Mouse (Mus musculus): ENCODE measurements around the gene B230104I21Rik.

Gene B230104I21Rik

GRCm38 (mm10) chr4:154335761-154336160 lies at the start of gene B230104I21Rik:
Gene B230104I21Rik (plus strand): TSS chr4:154336127.
- DNase-seq (ENCODE audit: extremely low spot score), result no peak

DNA sequence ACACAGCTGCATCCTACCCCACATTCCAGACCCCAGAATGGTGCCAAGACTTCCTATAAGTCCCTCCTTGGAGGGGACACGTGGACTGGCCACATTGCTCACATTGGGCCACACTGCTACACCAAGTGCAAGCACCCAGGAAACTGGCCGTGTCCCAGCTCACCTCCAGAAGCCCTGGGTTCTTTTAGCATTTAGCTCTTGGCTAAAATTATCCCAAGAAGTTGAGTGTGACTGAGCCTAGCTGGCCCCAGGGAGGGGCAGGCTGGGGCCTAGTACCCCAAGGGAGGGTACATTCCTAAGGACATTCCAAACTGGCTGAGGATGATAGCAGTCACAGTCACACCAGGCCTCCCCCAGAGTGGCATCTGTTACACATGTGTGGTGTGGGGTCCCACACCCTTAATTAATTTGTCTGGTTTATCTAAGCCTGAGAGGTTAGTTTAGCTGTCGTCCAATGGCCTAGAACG lies 42.2 kb upstream of the B230104I21Rik start:
- no peak for DNase-seq (ENCODE audit: extremely low spot score)

- no peak for DNase-seq (ENCODE audit: extremely low spot score)
These were observed 41.6 kb upstream of the B230104I21Rik start for GRCm38 (mm10) chr4:154294262-154294731.

DNA sequence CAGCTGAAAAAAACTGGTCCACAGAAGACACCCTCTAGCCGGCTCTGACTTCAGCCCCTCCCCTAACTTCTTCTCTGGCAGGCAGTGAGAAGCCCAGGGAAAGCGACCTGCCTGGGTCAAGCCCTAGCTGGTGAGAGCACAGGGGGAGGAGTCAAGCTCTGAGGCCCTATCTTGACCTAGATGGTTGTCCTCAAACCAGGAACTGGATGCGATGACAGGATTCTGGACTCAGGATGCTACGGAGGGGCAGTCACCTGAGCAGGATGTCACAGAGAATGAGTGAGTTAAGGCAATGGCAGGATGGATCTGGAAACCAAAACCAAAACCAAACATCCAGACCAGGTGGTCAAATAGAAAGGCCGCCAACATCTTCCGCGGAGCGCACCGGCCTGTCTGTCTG lies 38.2 kb upstream of the B230104I21Rik start:
- peak; percentile 68 for DNase-seq (ENCODE audit: extremely low spot score)

DNA sequence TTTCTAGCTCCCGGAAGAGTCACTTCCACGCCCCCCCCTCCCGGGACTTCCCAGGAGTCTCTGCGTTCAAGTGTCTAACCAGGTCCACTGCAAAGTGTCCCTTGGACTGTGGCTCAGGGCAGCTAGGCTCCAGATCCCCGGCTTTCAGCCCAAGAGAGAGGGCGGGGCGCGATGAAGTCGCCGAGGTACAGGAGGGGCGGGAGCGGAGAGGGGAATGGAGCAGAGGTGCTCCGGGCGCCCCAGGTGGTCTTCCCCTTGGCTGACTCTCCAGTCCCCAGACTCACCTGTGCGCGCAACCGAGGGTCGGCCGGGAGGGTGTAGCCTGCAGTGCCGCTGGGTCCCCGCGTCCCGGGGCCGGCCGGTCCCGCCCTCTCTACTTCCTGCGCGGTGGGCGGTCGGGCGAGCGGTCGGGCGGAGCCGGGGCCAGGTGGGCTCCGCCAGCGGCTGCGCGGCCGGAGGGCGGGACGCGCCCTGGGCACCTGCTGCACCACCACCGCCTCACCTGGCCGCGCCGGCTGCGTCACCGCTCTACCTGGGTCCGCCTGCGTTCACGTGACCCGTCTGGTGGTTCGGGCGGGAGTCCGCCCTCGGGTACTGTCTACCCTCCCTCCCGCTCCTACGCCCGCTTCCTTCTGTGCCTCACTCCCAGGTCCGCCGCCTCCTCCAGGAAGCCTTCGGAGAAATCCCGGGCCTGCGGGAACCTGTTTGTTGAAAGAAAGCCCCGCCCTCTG lies 36.2 kb upstream of the B230104I21Rik start:
- peak; percentile 38 for DNase-seq (ENCODE audit: extremely low spot score)

- peak; percentile 68 for DNase-seq (ENCODE audit: extremely low spot score)
These were observed 34.5 kb upstream of the B230104I21Rik start, which contains the start of gene Arhgef16 for GRCm38 (mm10) chr4:154301466-154301881. Gene Arhgef16 (minus strand): TSS chr4:154301676.

DNA sequence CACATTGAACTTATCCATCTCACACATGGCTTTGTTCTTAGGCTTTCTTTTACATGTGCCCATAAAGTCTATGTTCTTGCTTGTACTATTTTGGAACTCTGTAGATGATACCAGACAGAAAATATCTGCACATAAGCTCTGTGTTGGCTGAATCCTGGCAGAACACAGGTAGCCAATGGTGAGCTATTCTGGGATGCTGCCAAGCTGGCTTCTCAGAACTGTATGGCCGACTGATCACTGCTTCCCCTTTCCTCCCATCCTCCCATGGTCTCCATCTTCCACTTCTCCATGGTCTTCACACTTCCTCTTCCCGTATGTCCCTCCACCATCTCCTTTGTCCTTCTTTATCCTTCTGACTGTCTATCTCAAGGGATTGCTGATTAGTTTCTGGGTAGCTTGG lies 26.8 kb upstream of the B230104I21Rik start:
- DNase-seq (ENCODE audit: extremely low spot score), result no peak

- no peak for DNase-seq (ENCODE audit: extremely low spot score)
These were observed 25.2 kb upstream of the B230104I21Rik start for GRCm38 (mm10) chr4:154310576-154311262.

- no peak for DNase-seq (ENCODE audit: extremely low spot score)
These were observed 23.6 kb upstream of the B230104I21Rik start for GRCm38 (mm10) chr4:154312143-154312812.

GRCm38 (mm10) chr4:154312935-154313621 lies 22.8 kb upstream of the B230104I21Rik start:
- DNase-seq (ENCODE audit: extremely low spot score), result no peak

DNA sequence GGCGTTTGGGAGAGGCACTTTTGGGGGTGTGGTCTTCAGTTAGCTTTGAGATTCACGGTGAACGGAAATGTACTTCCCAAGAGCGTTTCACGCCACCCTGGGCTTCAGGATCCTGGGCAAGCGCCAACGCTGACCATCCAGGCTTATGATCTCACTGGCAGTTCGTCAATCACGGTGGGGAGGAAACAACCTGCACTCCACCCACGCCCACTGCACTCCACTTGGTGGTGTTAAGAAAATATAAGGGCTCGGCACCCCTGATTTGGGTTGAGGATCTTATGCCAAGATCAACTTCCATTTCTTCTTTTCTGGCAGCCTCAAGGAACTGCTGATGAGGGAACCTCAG lies 22.3 kb upstream of the B230104I21Rik start:
- no peak for DNase-seq (ENCODE audit: extremely low spot score)

- DNase-seq (ENCODE audit: extremely low spot score), result no peak
These were observed 10.5 kb upstream of the B230104I21Rik start for GRCm38 (mm10) chr4:154325410-154325809.

GRCm38 (mm10) chr4:154328431-154328830 lies 7.5 kb upstream of the B230104I21Rik start:
- DNase-seq (ENCODE audit: extremely low spot score), result peak; percentile 28

DNA sequence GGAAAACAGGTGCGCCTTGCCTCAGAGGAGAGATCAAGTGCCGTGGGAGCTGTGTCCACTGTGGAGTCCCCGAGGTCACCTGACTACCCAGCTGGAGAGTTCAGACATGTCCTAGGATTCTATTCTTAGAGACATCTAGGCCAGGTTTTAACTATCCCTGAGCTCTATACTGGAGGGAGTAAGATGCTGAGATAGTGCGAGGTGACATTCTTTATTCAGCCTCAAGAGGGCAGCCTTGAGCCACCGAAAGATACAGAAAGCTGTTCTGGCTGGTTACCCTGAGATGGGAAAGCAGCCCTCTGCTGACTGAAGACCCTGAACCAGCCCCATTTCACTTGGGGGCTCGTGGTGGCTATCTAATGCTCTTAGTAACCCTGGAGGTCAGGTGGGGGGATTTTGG lies 7.1 kb upstream of the B230104I21Rik start:
- DNase-seq (ENCODE audit: extremely low spot score), result peak; percentile 87

- DNase-seq (ENCODE audit: extremely low spot score), result no peak
These were observed 5.9 kb upstream of the B230104I21Rik start for GRCm38 (mm10) chr4:154330001-154330400.

DNA sequence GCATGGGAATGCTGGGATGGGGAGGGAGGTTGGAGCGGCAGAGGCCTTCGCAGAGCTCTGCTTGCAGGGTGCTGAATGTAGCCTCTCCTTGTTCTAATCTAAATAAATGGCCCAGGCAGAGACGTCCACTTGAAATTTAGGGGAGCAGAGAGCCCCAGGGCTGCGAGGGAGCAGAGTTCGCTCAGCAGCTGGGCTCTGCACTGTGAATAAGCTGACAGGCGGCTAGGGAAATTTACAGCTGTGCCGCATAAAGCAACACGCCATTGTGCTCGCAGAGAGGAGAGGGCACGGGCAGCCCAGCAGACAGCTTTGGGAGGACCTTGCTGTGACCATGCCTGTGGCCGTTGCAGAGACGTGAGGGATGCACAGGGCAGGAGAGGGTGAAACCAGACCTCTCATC lies 4.7 kb upstream of the B230104I21Rik start:
- DNase-seq (ENCODE audit: extremely low spot score), result peak; percentile 29

- no peak for DNase-seq (ENCODE audit: extremely low spot score)
These were observed 2.6 kb upstream of the B230104I21Rik start for GRCm38 (mm10) chr4:154333300-154333699.

DNA sequence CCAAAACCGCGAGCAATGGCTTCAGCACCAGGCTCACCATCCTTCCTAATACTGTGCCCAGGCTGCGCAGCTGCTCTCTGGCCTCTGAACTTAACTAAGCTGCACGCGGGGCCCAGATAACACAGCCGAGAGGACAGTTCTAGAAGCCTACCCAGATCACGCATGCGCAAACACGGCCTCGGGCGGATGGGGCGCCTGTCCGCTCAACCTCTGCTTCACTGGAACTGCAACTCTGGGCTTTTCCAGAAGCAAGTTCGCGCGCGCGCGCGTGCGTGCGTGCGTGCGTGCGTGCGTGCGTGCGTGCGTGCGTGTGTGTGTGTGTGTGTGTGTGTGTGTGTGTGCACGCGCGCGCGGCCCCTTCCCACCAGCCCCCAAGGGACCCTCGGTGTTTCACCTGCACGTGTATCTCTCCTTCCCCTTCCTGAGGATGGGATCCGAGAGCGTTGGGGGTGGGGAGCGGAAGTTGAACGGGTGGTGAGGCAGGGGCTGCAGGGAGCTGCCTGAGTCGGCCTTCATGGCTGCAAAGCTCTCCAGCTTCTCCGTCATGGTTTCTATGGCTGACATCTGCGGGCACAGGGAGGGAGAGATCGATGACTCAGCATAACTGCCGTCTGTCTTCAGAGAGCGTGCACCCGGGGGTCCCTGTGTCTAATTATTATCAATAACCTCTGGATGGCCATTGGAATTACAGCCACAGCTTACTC lies 1.1 kb upstream of the B230104I21Rik start:
- DNase-seq (ENCODE audit: extremely low spot score), result peak; percentile 49

- DNase-seq (ENCODE audit: extremely low spot score), result peak; percentile 49
These were observed 723 bp downstream of the B230104I21Rik start for GRCm38 (mm10) chr4:154336650-154337049.

DNA sequence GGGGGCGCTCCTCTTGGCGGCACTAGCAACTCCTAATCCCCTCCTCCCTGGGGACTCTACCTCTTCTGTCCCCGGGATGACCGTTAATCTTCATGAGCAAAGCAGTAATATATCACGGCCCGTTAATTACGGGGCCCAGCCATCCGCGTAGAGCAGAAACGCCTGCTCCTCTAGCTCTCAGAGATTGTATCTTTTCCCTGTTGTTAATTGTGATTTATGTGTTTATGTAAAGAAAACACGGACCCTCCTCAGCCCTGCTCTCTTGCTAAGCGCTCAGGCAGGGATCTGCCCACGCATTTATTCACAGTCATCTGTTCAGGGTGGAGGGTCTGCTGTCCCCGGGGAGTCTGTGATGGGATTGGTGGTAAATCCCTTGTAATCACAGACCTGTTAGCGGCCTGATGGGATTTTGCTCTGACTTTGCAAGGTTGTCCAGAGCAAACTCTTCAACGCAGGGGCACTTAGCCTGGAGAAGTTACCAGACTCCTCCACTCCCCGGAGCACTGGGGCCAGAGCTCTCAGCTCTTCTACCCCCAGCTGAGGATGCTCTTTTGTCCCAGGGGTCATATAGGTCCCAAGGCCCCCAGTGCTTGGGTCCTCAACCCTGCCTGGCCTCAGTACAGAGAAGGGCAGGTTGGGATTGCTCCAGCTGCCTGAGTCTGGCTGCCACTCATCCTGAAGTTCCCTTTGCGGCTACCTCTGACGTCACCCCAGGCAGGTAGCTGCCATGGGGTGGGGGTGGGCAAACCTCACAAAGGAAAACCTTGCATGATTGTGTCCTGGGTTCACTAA lies 11.0 kb downstream of the B230104I21Rik start:
- peak; percentile 25 for DNase-seq (ENCODE audit: extremely low spot score)

Measured in embryo, embryonic 9.5 days (tissue).